Mouse (Mus musculus): ENCODE data around the gene Rab42.
A peak's percentile ranks its signal among the peaks of the same experiment; 100 is the strongest.
"Not testable (repeated sequence)": the region's sequence is repeated elsewhere in the genome, so short reads cannot be mapped to it uniquely, and the experiment has no call there.

Gene Rab42

DNA sequence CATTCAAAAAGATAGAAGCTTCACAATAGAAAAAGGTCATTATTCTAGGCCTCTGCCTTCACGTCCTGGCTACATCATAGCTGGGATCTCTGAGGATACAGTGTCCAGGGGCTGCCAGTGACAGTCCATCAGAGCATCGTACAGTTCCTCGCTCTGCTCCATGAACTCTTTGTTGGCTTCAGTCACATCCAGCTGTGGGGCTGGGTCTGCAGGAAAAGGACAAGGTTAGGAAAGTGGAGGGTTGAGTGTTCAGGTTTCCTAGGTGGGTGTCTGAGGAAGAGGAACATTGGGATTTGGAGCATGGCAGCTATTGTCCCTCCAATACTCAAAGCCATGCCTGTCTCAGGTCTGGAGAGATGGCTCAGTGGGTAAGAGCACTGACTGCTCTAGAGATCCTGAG, 8.6 kb upstream of the Rab42 start:
- DNase-seq (ENCODE audit: low spot score) = peak; percentile 41

- no peak for DNase-seq (ENCODE audit: low spot score)
These were observed 8.0 kb upstream of the Rab42 start for GRCm38 (mm10) chr4:132311209-132311608.

- peak; percentile 47 for DNase-seq (ENCODE audit: low spot score)
These were observed 6.8 kb upstream of the Rab42 start for GRCm38 (mm10) chr4:132309849-132310472.

GRCm38 (mm10) chr4:132309140-132309848, 6.1 kb upstream of the Rab42 start:
- peak; percentile 23 for DNase-seq (ENCODE audit: low spot score)

- DNase-seq (ENCODE audit: low spot score) = peak; percentile 91
These were observed 5.4 kb upstream of the Rab42 start for GRCm38 (mm10) chr4:132308437-132309139.

- no peak for DNase-seq (ENCODE audit: low spot score)
These were observed 2.8 kb upstream of the Rab42 start for GRCm38 (mm10) chr4:132306004-132306403.

GRCm38 (mm10) chr4:132305276-132305675, 2.1 kb upstream of the Rab42 start:
- DNase-seq (ENCODE audit: low spot score) = peak; percentile 63

GRCm38 (mm10) chr4:132303484-132303883, 299 bp upstream of the Rab42 start:
- DNase-seq (ENCODE audit: low spot score) = not testable (repeated sequence)

- no peak for DNase-seq (ENCODE audit: low spot score)
These were observed 933 bp downstream of the Rab42 start for GRCm38 (mm10) chr4:132301965-132302938.

- DNase-seq (ENCODE audit: low spot score) = no peak
These were observed 1.7 kb downstream of the Rab42 start for GRCm38 (mm10) chr4:132301486-132301885.

- DNase-seq (ENCODE audit: low spot score) = no peak
These were observed 3.3 kb downstream of the Rab42 start for GRCm38 (mm10) chr4:132299849-132300248.

DNA sequence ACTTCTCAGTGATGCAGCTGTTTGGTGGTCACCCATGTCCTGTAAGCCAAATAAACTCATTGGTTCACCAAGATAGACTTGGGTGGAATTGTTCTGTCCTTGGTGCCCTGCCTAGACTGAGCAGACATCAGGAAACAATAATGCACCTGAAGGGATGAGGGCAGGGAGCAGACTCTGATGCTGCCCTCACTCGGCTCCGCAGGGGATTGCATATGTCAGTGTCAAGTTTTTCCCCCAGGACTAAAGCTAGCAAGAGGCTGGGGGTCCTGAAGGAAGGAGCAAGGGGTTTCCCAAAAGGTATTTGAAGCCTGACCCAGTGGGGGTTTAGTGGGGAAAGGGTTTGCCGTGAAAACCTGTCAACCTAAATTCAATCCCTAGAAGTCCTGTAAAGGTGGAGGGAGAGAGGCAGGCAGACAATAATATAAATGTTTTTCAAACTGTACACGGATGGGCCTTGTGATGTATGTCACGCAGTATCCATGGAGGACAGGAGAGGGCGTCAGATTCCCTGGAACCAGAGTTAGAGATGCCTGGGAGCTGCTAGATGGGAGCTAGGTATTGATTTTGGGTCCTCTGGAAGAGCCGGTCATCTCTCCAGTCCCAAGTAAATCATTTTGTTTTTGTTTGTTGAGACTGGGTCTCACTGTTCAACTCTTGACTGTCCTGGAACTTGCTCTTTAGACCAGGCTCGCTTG, 7.3 kb downstream of the Rab42 start:
- DNase-seq (ENCODE audit: low spot score) = no peak

- no peak for DNase-seq (ENCODE audit: low spot score)
These were observed 9.4 kb downstream of the Rab42 start for GRCm38 (mm10) chr4:132293682-132294240.

- no peak for DNase-seq (ENCODE audit: low spot score)
These were observed 10.2 kb downstream of the Rab42 start for GRCm38 (mm10) chr4:132292988-132293387.

- DNase-seq (ENCODE audit: low spot score) = no peak
These were observed 11.4 kb downstream of the Rab42 start for GRCm38 (mm10) chr4:132291624-132292335.

- DNase-seq (ENCODE audit: low spot score) = no peak
These were observed 12.1 kb downstream of the Rab42 start for GRCm38 (mm10) chr4:132291056-132291455.

DNA sequence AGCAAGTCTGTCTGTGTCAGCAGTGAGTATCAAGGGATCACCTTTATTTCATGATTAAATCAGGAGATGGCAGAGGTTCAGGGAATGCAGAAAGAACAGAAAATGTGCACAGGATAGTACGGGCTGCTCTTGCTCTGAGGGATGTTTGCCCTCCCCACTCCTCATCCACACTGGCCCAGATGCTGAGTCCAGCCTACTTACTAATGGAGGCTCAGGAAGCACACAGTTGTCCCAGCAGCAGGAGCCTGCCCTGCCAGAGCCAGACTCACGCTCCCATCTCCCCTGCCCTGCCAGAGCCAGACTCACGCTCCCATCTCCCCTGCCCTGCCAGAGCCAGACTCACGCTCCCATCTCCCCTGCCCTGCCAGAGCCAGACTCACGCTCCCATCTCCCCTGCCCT, 14.3 kb downstream of the Rab42 start:
- DNase-seq (ENCODE audit: low spot score) = not testable (repeated sequence)

DNA sequence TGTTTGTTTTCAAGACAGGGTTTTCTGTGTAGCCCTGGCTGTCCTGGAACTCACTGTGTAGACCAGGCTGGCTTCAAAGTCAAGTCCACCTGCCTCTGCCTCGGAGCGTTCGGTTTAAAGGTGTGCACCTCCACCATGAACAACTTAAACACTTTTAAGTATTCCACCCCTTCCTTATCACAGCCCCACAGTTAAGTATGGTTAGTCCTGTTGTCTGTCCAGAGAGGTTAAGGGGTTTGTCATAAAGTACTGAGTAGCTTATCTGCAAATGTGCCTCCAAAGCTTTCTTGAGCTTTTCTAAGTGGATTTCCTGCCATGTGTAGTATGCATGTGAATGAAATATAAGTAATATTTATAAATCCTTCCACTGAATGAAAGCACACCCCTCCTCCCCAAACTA, 27.2 kb downstream of the Rab42 start:
- no peak for DNase-seq (ENCODE audit: low spot score)

- DNase-seq (ENCODE audit: low spot score) = peak; percentile 94
These were observed 28.9 kb downstream of the Rab42 start, which contains the start of gene Taf12 for GRCm38 (mm10) chr4:132274156-132274862. Gene Taf12 (plus strand): TSS chr4:132274375.

DNA sequence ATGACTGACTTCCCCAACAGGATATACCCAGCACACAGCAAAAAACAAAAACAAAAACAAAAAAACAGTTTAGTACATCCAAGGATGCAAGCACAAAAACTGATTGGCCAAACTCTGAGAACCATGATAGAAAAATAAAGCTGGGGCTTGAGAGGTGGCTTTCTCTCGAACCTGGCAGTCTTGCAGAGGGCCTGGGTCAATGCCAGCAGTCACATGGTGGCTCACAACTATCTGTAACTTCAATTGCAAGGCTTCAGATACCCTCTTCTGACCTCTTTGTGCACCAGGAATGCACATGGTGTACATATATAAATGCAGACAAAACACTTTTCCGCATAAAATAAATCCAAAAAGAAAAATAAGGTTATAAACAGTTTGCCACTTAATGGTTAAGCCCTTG, 30.0 kb downstream of the Rab42 start:
- DNase-seq (ENCODE audit: low spot score) = no peak

Data from yolk sac, embryonic 10.5 days (tissue).